In genomic region chr12:9438575-9439161, GRCm38 (mm10) we compare ENCODE assay signal across 12 mouse cellular contexts.
DNase-seq lines count a peak whose midpoint lies in the region; ATAC-seq lines count a peak whose summit lies in the region.
"Had no signal": no experiment of that assay in that cellular context is flagged by ENCODE, and none has a peak within 500 bp of the region (broad histone marks: within the 10 kb centered on the region; RNA-seq: fewer than 3 reads in every experiment).

No protein-coding gene starts in this region.

- H3K27me3 ChIP-seq in heart, embryonic 11.5 days (ENCODE audit: control insufficient read depth, insufficient read depth, low read length) = no peaks in the 10 kb centered on the region
- no peaks in the 10 kb centered on the region for H3K27me3 ChIP-seq in lung, embryonic 16.5 days (ENCODE audit: control insufficient read depth, insufficient read depth, low read depth, low read length)

- no peak overlapping the region for H3K27ac ChIP-seq in heart, embryonic 11.5 days (ENCODE audit: low read depth, low read length)
- no peak overlapping the region for H3K27ac ChIP-seq in lung, embryonic 16.5 days (ENCODE audit: low read length)

- H3K9me3 ChIP-seq in heart, embryonic 11.5 days (replicated peaks; ENCODE audit: control insufficient read depth, low read length) = no peaks in the 10 kb centered on the region
- no peaks in the 10 kb centered on the region for H3K9me3 ChIP-seq in lung, embryonic 16.5 days (ENCODE audit: control insufficient read depth, low read length)

- peak overlapping the region; percentile 29 for H3K4me2 ChIP-seq in heart, embryonic 11.5 days
- peak overlapping the region; percentile 9 for H3K4me2 ChIP-seq in lung, embryonic 16.5 days (ENCODE audit: low read depth, low read length)

- H3K4me3 ChIP-seq in heart, embryonic 11.5 days (ENCODE audit: low read depth, low read length) = no peak overlapping the region
- no peak overlapping the region for H3K4me3 ChIP-seq in lung, embryonic 16.5 days (ENCODE audit: low read length)

- H3K36me3 ChIP-seq in heart, embryonic 11.5 days (ENCODE audit: control insufficient read depth, insufficient read depth, low read length) = no peaks in the 10 kb centered on the region
- no peaks in the 10 kb centered on the region for H3K36me3 ChIP-seq in lung, embryonic 16.5 days (ENCODE audit: control insufficient read depth, insufficient read depth, low read length)

- H3K4me1 ChIP-seq in heart, embryonic 11.5 days (ENCODE audit: control insufficient read depth, insufficient read depth, low read length) = no peaks in the 10 kb centered on the region
- H3K4me1 ChIP-seq in lung, embryonic 16.5 days (replicated peaks; ENCODE audit: control insufficient read depth, insufficient read depth, low read length) = peaks cover 4% of the 10 kb centered on the region; the same call in 1 of the 2 replicates

- WGBS in heart, embryonic 11.5 days (ENCODE audit: insufficient replicate concordance) = 13% methylated on average over 9 of the region's 9 CpGs
- WGBS in lung, embryonic 16.5 days = 13% methylated on average over 9 of the region's 9 CpGs

- peak; percentile 17 for DNase-seq in gastrocnemius, adult 18-20 months (ENCODE audit: low spot score)
- no peak for DNase-seq in gastrocnemius, postnatal 10 days
- peak; percentile 48 for DNase-seq in embryo, embryonic 10 days (ENCODE audit: low spot score)
- no peak for DNase-seq in thymus, postnatal 25 days
- DNase-seq in thymus, adult 18-20 months = no peak
- DNase-seq in left cerebral cortex, adult 8-10 months (ENCODE audit: low spot score in 2 of 2) = no peak
- DNase-seq: cerebellum, postnatal 25 days; thymus, postnatal 4 days had no signal

- no peak overlapping the region; the same call in 1 of the 2 replicates for H3K9ac ChIP-seq in heart, embryonic 11.5 days (ENCODE audit: low read depth, low read length)
- no peak overlapping the region for H3K9ac ChIP-seq in lung, embryonic 16.5 days (ENCODE audit: low read length)

- no peak for ATAC-seq in heart, embryonic 11.5 days (replicated peaks; ENCODE audit: insufficient number of reproducible peaks, low FRiP score, low TSS enrichment)
- ATAC-seq in lung, embryonic 16.5 days (ENCODE audit: low read depth) = peak; percentile 51; the same call in 1 of the 2 replicates
- ATAC-seq: activated CD4-positive, CD25-positive, alpha-beta regulatory T cell, adult 4 months; forebrain, embryonic 16.5 days had no signal

Comparison
In these comparisons a context has a peak if more than half of its experiments do, and no peak if none do; other contexts are left out.
1. DNase-seq: peak in gastrocnemius, adult 18-20 months (single experiment) and embryo, embryonic 10 days (single experiment); none in gastrocnemius, postnatal 10 days (single experiment), thymus, postnatal 25 days (single experiment), thymus, adult 18-20 months (0 of 2) and left cerebral cortex, adult 8-10 months (0 of 2).